10 mouse cellular contexts compared by ENCODE assay signal in genomic region chr2:32730854-32731253, GRCm38 (mm10). TPM values are rescaled to one million over a fixed set of nuclear protein-coding genes. Genes with fewer than 3 reads are reported as not detected.
DNase-seq lines count a peak whose midpoint lies in the region; ATAC-seq lines count a peak whose summit lies in the region.
"Had no signal": no experiment of that assay in that cellular context is flagged by ENCODE, and none has a peak within 500 bp of the region (broad histone marks: within the 10 kb centered on the region; RNA-seq: fewer than 3 reads in every experiment).

No protein-coding gene starts in this region.

- peak overlapping the region; percentile 38 for H3K27ac ChIP-seq in midbrain, embryonic 10.5 days (replicated peaks)
- H3K27ac ChIP-seq in midbrain, embryonic 14.5 days (replicated peaks; ENCODE audit: low read depth, low read length), result no peak overlapping the region
- H3K27ac ChIP-seq in heart, embryonic 14.5 days (replicated peaks in 1 of 2; ENCODE audit: control insufficient read depth in 1 of 2, insufficient read depth in 1 of 2, low read depth in 2 of 2, low read length in 2 of 2), result peak overlapping the region; percentile 66 to 83
- H3K27ac ChIP-seq in limb, embryonic 13.5 days, result peak overlapping the region; percentile 81
- H3K27ac ChIP-seq in stomach, embryonic 14.5 days (ENCODE audit: low read length), result peak overlapping the region; percentile 83
- H3K27ac ChIP-seq: midbrain, embryonic 12.5 days had no signal

- no peak overlapping the region for H3K4me3 ChIP-seq in midbrain, embryonic 10.5 days
- no peak overlapping the region for H3K4me3 ChIP-seq in midbrain, embryonic 14.5 days (replicated peaks; ENCODE audit: low read depth, low read length)
- peak overlapping the region in 1 of 2 experiments; percentile 4; a peak in 1 of 4 replicates for H3K4me3 ChIP-seq in heart, embryonic 14.5 days (ENCODE audit: control insufficient read depth in 1 of 2, insufficient read depth in 1 of 2, low read depth in 1 of 2, low read length in 2 of 2)
- peak overlapping the region; percentile 8; the same call in 1 of the 2 replicates for H3K4me3 ChIP-seq in limb, embryonic 13.5 days
- no peak overlapping the region for H3K4me3 ChIP-seq in stomach, embryonic 14.5 days (ENCODE audit: low read depth, low read length)
- H3K4me3 ChIP-seq: midbrain, embryonic 12.5 days had no signal

- no peak overlapping the region for H3K9ac ChIP-seq in midbrain, embryonic 14.5 days (replicated peaks; ENCODE audit: low read length)
- 0 out of 2 replicates have a peak overlapping the region, but pooled peaks have one; percentile 18 for H3K9ac ChIP-seq in heart, embryonic 14.5 days (ENCODE audit: low read length)
- H3K9ac ChIP-seq in limb, embryonic 13.5 days, result peak overlapping the region; percentile 43; the same call in 1 of the 2 replicates
- H3K9ac ChIP-seq in stomach, embryonic 14.5 days (replicated peaks; ENCODE audit: low read depth, low read length), result no peak overlapping the region
- H3K9ac ChIP-seq: midbrain, embryonic 12.5 days had no signal

- H3K9me3 ChIP-seq in midbrain, embryonic 10.5 days (replicated peaks), result no peaks in the 10 kb centered on the region
- H3K9me3 ChIP-seq in midbrain, embryonic 14.5 days (ENCODE audit: control insufficient read depth, low read length), result no peaks in the 10 kb centered on the region
- no peaks in the 10 kb centered on the region for H3K9me3 ChIP-seq in heart, embryonic 14.5 days (ENCODE audit: control insufficient read depth, low read length)
- no peaks in the 10 kb centered on the region for H3K9me3 ChIP-seq in limb, embryonic 13.5 days
- H3K9me3 ChIP-seq in stomach, embryonic 14.5 days (ENCODE audit: control insufficient read depth, low read depth, low read length), result no peaks in the 10 kb centered on the region
- H3K9me3 ChIP-seq: midbrain, embryonic 12.5 days had no signal

- no peaks in the 10 kb centered on the region for H3K36me3 ChIP-seq in midbrain, embryonic 10.5 days
- no peaks in the 10 kb centered on the region for H3K36me3 ChIP-seq in midbrain, embryonic 14.5 days (ENCODE audit: control insufficient read depth, insufficient read depth, low read length)
- H3K36me3 ChIP-seq in heart, embryonic 14.5 days (ENCODE audit: control insufficient read depth, insufficient read depth, low read length), result no peaks in the 10 kb centered on the region
- H3K36me3 ChIP-seq in limb, embryonic 13.5 days, result no peaks in the 10 kb centered on the region
- no peaks in the 10 kb centered on the region; the same call in 1 of the 2 replicates for H3K36me3 ChIP-seq in stomach, embryonic 14.5 days (ENCODE audit: control insufficient read depth, insufficient read depth, low read length)
- H3K36me3 ChIP-seq: midbrain, embryonic 12.5 days had no signal

- H3K27me3 ChIP-seq in midbrain, embryonic 10.5 days (ENCODE audit: low read depth, poor library complexity, severe bottlenecking), result peaks cover 7% of the 10 kb centered on the region
- H3K27me3 ChIP-seq in midbrain, embryonic 14.5 days (ENCODE audit: control insufficient read depth, insufficient read depth, low read length), result no peaks in the 10 kb centered on the region
- no peaks in the 10 kb centered on the region for H3K27me3 ChIP-seq in heart, embryonic 14.5 days (ENCODE audit: control insufficient read depth, insufficient read depth, low read length)
- no peaks in the 10 kb centered on the region for H3K27me3 ChIP-seq in limb, embryonic 13.5 days
- no peaks in the 10 kb centered on the region for H3K27me3 ChIP-seq in stomach, embryonic 14.5 days (ENCODE audit: control insufficient read depth, insufficient read depth, low read length)
- H3K27me3 ChIP-seq: midbrain, embryonic 12.5 days had no signal

- WGBS in midbrain, embryonic 10.5 days, result 57% methylated on average over 11 of the region's 11 CpGs
- 68% methylated on average over 11 of the region's 11 CpGs for WGBS in midbrain, embryonic 14.5 days
- 17% methylated on average over 11 of the region's 11 CpGs for WGBS in heart, embryonic 14.5 days
- 6% methylated on average over 11 of the region's 11 CpGs for WGBS in limb, embryonic 13.5 days
- 22% methylated on average over 11 of the region's 11 CpGs for WGBS in stomach, embryonic 14.5 days

- DNase-seq in midbrain, embryonic 10.5 days (ENCODE audit: low spot score), result peak; percentile 48
- no peak for DNase-seq in midbrain, embryonic 14.5 days
- DNase-seq in thymus, adult 18-20 months, result no peak
- DNase-seq in frontal cortex, adult 2 months (ENCODE audit: extremely low spot score in 1 of 2, low spot score in 1 of 2), result no peak
- DNase-seq: cerebellum, adult 9-10 months had no signal

- no peak overlapping the region for H3K4me2 ChIP-seq in midbrain, embryonic 14.5 days (ENCODE audit: low read length)
- peak overlapping the region; percentile 48 for H3K4me2 ChIP-seq in heart, embryonic 14.5 days (ENCODE audit: low read length)
- peak overlapping the region; percentile 53 for H3K4me2 ChIP-seq in limb, embryonic 13.5 days (replicated peaks)
- H3K4me2 ChIP-seq in stomach, embryonic 14.5 days (replicated peaks; ENCODE audit: low read depth, low read length), result peak overlapping the region; percentile 51
- H3K4me2 ChIP-seq: midbrain, embryonic 12.5 days had no signal

- no peak for ATAC-seq in midbrain, embryonic 14.5 days (ENCODE audit: low FRiP score, low TSS enrichment)
- no peak for ATAC-seq in heart, embryonic 14.5 days (ENCODE audit: insufficient number of reproducible peaks, insufficient read depth, low FRiP score, low read depth)
- peak; percentile 25; the same call in 1 of the 2 replicates for ATAC-seq in limb, embryonic 13.5 days (ENCODE audit: low FRiP score, low read depth)
- no peak for ATAC-seq in stomach, embryonic 14.5 days (ENCODE audit: insufficient number of reproducible peaks, insufficient read depth, low FRiP score, low read depth)
- no peak for ATAC-seq in megakaryocyte progenitor cell, adult 5-6 weeks (replicated peaks; ENCODE audit: poor library complexity)

- H3K4me1 ChIP-seq in midbrain, embryonic 10.5 days, result peaks cover 43% of the 10 kb centered on the region
- 0 out of 2 replicates have a peak, but pooled peaks cover 3% of the 10 kb centered on the region for H3K4me1 ChIP-seq in midbrain, embryonic 14.5 days (ENCODE audit: control insufficient read depth, insufficient read depth, low read length)
- H3K4me1 ChIP-seq in heart, embryonic 14.5 days (ENCODE audit: control insufficient read depth in 2 of 2, insufficient read depth in 2 of 2, low read length in 2 of 2), result peaks cover 6 to 16% of the 10 kb centered on the region in 2 experiments
- H3K4me1 ChIP-seq in limb, embryonic 13.5 days, result peaks cover 60% of the 10 kb centered on the region
- peaks cover 35% of the 10 kb centered on the region for H3K4me1 ChIP-seq in stomach, embryonic 14.5 days (ENCODE audit: control insufficient read depth, insufficient read depth, low read length)

RNA-seq across cellular contexts. Expression of gene 6330409D20Rik, which starts 10.0 kb away (rescaled TPM):
- polyA plus RNA-seq in midbrain, embryonic 10.5 days (2016; fragmentation: Nextera tagmentation; extraction: Ambion mirVana), result 0.94 and 2.1 TPM in 2 replicates
- polyA plus RNA-seq in midbrain, embryonic 14.5 days (2014; fragmentation: Nextera tagmentation; extraction: Ambion mirVana), result 3.2 and 4.6 TPM in 2 replicates
- polyA plus RNA-seq in heart, embryonic 14.5 days (2014; fragmentation: Nextera tagmentation; extraction: Ambion mirVana), result 0.68 TPM in 1 of 2 replicates, not detected in the other
- polyA plus RNA-seq in limb, embryonic 13.5 days (2015; fragmentation: Nextera tagmentation; extraction: Ambion mirVana), result 0.51 TPM in 1 of 2 replicates, not detected in the other
- 0.67 and 0.77 TPM in 2 replicates for polyA plus RNA-seq in stomach, embryonic 14.5 days (2014; fragmentation: Nextera tagmentation; extraction: Ambion mirVana)
- 3.2 and 3.5 TPM in 2 replicates for polyA plus RNA-seq in frontal cortex, adult 2 months (2012; rRNA removed)
- not detected in 2 replicates for total RNA-seq in megakaryocyte progenitor cell, adult 5-6 weeks (2015)
- total RNA-seq in megakaryocyte progenitor cell, adult 5-6 weeks (2017), result not detected in 2 replicates

RNA-seq across cellular contexts. Expression of gene Sh2d3c, which starts 10.0 kb away (rescaled TPM):
- polyA plus RNA-seq in midbrain, embryonic 10.5 days (2016; fragmentation: Nextera tagmentation; extraction: Ambion mirVana), result 26.7 and 33.6 TPM in 2 replicates
- 45.8 and 45.9 TPM in 2 replicates for polyA plus RNA-seq in midbrain, embryonic 14.5 days (2014; fragmentation: Nextera tagmentation; extraction: Ambion mirVana)
- 23.7 and 27.7 TPM in 2 replicates for polyA plus RNA-seq in heart, embryonic 14.5 days (2014; fragmentation: Nextera tagmentation; extraction: Ambion mirVana)
- polyA plus RNA-seq in limb, embryonic 13.5 days (2015; fragmentation: Nextera tagmentation; extraction: Ambion mirVana), result 21.2 and 22.9 TPM in 2 replicates
- 28.2 and 28.4 TPM in 2 replicates for polyA plus RNA-seq in stomach, embryonic 14.5 days (2014; fragmentation: Nextera tagmentation; extraction: Ambion mirVana)
- polyA plus RNA-seq in frontal cortex, adult 2 months (2012; rRNA removed), result 28.1 and 28.6 TPM in 2 replicates
- total RNA-seq in megakaryocyte progenitor cell, adult 5-6 weeks (2015), result 18.2 and 19.9 TPM in 2 replicates
- total RNA-seq in megakaryocyte progenitor cell, adult 5-6 weeks (2017), result 10.3 and 10.7 TPM in 2 replicates

RNA-seq across cellular contexts. Expression of gene Cdk9, which starts 18.0 kb away (rescaled TPM):
- polyA plus RNA-seq in midbrain, embryonic 10.5 days (2016; fragmentation: Nextera tagmentation; extraction: Ambion mirVana), result 119 and 132 TPM in 2 replicates
- polyA plus RNA-seq in midbrain, embryonic 14.5 days (2014; fragmentation: Nextera tagmentation; extraction: Ambion mirVana), result 61.4 and 76.5 TPM in 2 replicates
- 44.5 and 45.3 TPM in 2 replicates for polyA plus RNA-seq in heart, embryonic 14.5 days (2014; fragmentation: Nextera tagmentation; extraction: Ambion mirVana)
- polyA plus RNA-seq in limb, embryonic 13.5 days (2015; fragmentation: Nextera tagmentation; extraction: Ambion mirVana), result 106 and 112 TPM in 2 replicates
- 78.6 and 80.8 TPM in 2 replicates for polyA plus RNA-seq in stomach, embryonic 14.5 days (2014; fragmentation: Nextera tagmentation; extraction: Ambion mirVana)
- polyA plus RNA-seq in frontal cortex, adult 2 months (2012; rRNA removed), result 250 and 268 TPM in 2 replicates
- 63.4 and 79.2 TPM in 2 replicates for total RNA-seq in megakaryocyte progenitor cell, adult 5-6 weeks (2015)
- 39.3 and 42.5 TPM in 2 replicates for total RNA-seq in megakaryocyte progenitor cell, adult 5-6 weeks (2017)

RNA-seq across cellular contexts. Expression of gene Tor2a, which starts 26.2 kb away (rescaled TPM):
- 59.2 and 59.8 TPM in 2 replicates for polyA plus RNA-seq in midbrain, embryonic 10.5 days (2016; fragmentation: Nextera tagmentation; extraction: Ambion mirVana)
- 50.5 and 51.1 TPM in 2 replicates for polyA plus RNA-seq in midbrain, embryonic 14.5 days (2014; fragmentation: Nextera tagmentation; extraction: Ambion mirVana)
- 38.0 and 42.7 TPM in 2 replicates for polyA plus RNA-seq in heart, embryonic 14.5 days (2014; fragmentation: Nextera tagmentation; extraction: Ambion mirVana)
- 72.7 and 74.5 TPM in 2 replicates for polyA plus RNA-seq in limb, embryonic 13.5 days (2015; fragmentation: Nextera tagmentation; extraction: Ambion mirVana)
- 71.3 and 75.7 TPM in 2 replicates for polyA plus RNA-seq in stomach, embryonic 14.5 days (2014; fragmentation: Nextera tagmentation; extraction: Ambion mirVana)
- polyA plus RNA-seq in frontal cortex, adult 2 months (2012; rRNA removed), result 60.0 and 69.0 TPM in 2 replicates
- 25.1 and 26.7 TPM in 2 replicates for total RNA-seq in megakaryocyte progenitor cell, adult 5-6 weeks (2015)
- 16.2 and 24.5 TPM in 2 replicates for total RNA-seq in megakaryocyte progenitor cell, adult 5-6 weeks (2017)

RNA-seq across cellular contexts. Expression of gene Fpgs, which starts 26.9 kb away (rescaled TPM):
- 25.6 and 27.9 TPM in 2 replicates for polyA plus RNA-seq in midbrain, embryonic 10.5 days (2016; fragmentation: Nextera tagmentation; extraction: Ambion mirVana)
- polyA plus RNA-seq in midbrain, embryonic 14.5 days (2014; fragmentation: Nextera tagmentation; extraction: Ambion mirVana), result 15.3 and 15.6 TPM in 2 replicates
- polyA plus RNA-seq in heart, embryonic 14.5 days (2014; fragmentation: Nextera tagmentation; extraction: Ambion mirVana), result 12.1 and 12.2 TPM in 2 replicates
- polyA plus RNA-seq in limb, embryonic 13.5 days (2015; fragmentation: Nextera tagmentation; extraction: Ambion mirVana), result 34.3 and 35.4 TPM in 2 replicates
- 25.9 and 27.1 TPM in 2 replicates for polyA plus RNA-seq in stomach, embryonic 14.5 days (2014; fragmentation: Nextera tagmentation; extraction: Ambion mirVana)
- polyA plus RNA-seq in frontal cortex, adult 2 months (2012; rRNA removed), result 16.8 and 24.8 TPM in 2 replicates
- 18.0 and 19.1 TPM in 2 replicates for total RNA-seq in megakaryocyte progenitor cell, adult 5-6 weeks (2015)
- total RNA-seq in megakaryocyte progenitor cell, adult 5-6 weeks (2017), result 20.7 and 27.4 TPM in 2 replicates

Comparison
In these comparisons a context has a peak if more than half of its experiments do, and no peak if none do; other contexts are left out.
1. H3K9ac ChIP-seq: peak in heart, embryonic 14.5 days (single experiment) and limb, embryonic 13.5 days (single experiment); none in midbrain, embryonic 14.5 days (single experiment) and stomach, embryonic 14.5 days (single experiment).